Mouse (Mus musculus): ENCODE measurements around the gene Gm6169.

- TF ChIP-seq CTCF (IDR thresholded peaks at IDR 0.05; ENCODE audit: low read depth), result no peak
- TF ChIP-seq EP300 (IDR thresholded peaks at IDR 0.05; ENCODE audit: low read depth), result no peak
These were observed 10.0 kb upstream of the Gm6169 start for GRCm38 (mm10) chr13:97109046-97109445.

Data from liver, postnatal 0 days (tissue).